Mouse (Mus musculus): ENCODE measurements around the gene Rapgef5. TPM values are rescaled to one million over a fixed set of nuclear protein-coding genes. Genes with fewer than 3 reads are reported as not detected.

The Rapgef5 gene
- polyA plus RNA-seq (2014; fragmentation: Nextera tagmentation; extraction: Ambion mirVana) = 25.7 and 32.2 TPM in 2 replicates

DNA sequence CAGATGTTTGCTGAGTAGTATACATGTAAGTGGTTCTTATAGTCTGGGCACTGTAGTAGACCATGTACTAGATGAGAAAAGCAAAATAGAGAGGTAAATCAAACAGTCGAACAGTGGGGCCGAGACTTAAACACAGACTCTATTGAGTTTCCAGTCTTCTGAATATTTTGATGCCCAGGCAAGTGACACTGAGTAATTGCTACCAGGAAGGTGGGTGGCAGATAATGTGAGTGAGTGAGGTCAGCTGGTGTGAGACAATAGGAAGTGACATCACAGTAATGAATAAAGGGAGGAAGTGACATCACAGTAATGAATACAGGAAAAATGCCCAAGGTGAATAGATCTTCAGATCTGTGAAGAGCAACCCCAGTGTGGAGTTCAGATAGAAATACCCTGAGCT, at the start of gene Rapgef5:
Gene Rapgef5, plus strand, starts transcription at position 301 of the 400 bp plus-strand sequence.
- H3K4me3 ChIP-seq (ENCODE audit: low read depth, low read length) = no peak within 1 kb of the TSS
- DNase-seq (ENCODE audit: low spot score) (no peak), ATAC-seq (no peak)
- H3K9me3 ChIP-seq (replicated peaks; ENCODE audit: control insufficient read depth, low read length) = no peaks in the 10 kb centered on the region
- H3K4me2 ChIP-seq (ENCODE audit: low read length) = no peak within 1 kb of the TSS
- 94% methylated on average over 2 of the region's 2 CpGs for WGBS
- no peak within 1 kb of the TSS for H3K27ac ChIP-seq (ENCODE audit: low read depth, low read length)
- no peak within 1 kb of the TSS for H3K9ac ChIP-seq (ENCODE audit: low read length)
- no peaks in the 10 kb centered on the region for H3K36me3 ChIP-seq (ENCODE audit: control insufficient read depth, insufficient read depth, low read length)
- H3K4me1 ChIP-seq (ENCODE audit: control insufficient read depth, insufficient read depth, low read length) = no peaks in the 10 kb centered on the region
- no peaks in the 10 kb centered on the region for H3K27me3 ChIP-seq (replicated peaks; ENCODE audit: control insufficient read depth, insufficient read depth, low read length)

DNA sequence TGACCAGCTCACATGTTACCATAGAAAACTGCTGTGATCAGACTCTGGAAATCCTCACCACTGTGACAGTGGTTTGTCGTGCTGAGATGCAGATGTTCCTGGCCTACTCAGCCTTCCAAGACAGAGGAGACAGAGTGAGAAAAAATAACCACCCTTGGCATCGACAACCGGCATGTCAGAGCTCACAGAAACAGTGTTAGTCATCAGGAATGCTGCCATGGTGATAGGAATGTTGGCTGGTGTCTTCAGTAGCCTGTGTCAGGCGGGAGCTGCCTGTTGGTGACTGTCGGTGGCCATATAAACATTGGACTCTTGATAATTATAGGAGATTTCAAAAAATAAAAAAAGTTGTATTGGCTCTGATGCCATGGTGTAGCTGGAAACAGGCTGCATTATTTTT, 48.0 kb upstream of the Rapgef5 start:
- peak; percentile 17 for DNase-seq (ENCODE audit: low spot score)
- H3K27ac ChIP-seq (ENCODE audit: low read depth, low read length) = no peak overlapping the region
- no peak overlapping the region for H3K4me2 ChIP-seq (ENCODE audit: low read length)
- ATAC-seq = no peak
- no peak overlapping the region for H3K9ac ChIP-seq (ENCODE audit: low read length)
- H3K4me1 ChIP-seq (ENCODE audit: control insufficient read depth, insufficient read depth, low read length) = no peaks in the 10 kb centered on the region
- no peaks in the 10 kb centered on the region for H3K9me3 ChIP-seq (replicated peaks; ENCODE audit: control insufficient read depth, low read length)
- WGBS = 77% methylated on average over 5 of the region's 5 CpGs
- no peaks in the 10 kb centered on the region for H3K36me3 ChIP-seq (ENCODE audit: control insufficient read depth, insufficient read depth, low read length)
- H3K27me3 ChIP-seq (replicated peaks; ENCODE audit: control insufficient read depth, insufficient read depth, low read length) = no peaks in the 10 kb centered on the region
- no peak overlapping the region for H3K4me3 ChIP-seq (ENCODE audit: low read depth, low read length)

DNA sequence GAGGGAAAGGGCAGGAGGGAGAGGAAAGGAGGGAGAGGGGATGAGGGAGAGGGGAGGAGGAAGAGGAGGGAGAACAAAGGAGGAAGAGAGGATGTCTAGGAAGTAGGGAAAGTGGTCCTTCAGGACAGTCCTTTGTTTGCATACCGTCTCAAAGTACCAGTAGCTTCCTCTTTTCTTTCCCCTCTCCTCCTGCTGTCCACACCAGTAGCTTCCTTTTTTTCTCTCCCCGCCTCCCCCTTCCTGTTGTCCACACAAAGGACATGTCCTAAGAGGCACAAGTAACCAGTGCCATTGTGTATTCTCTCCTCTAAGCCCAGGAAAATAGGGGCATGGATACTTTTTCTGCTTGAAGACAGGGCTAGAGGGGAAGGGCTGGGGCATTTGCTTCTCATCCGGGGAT, 37.3 kb upstream of the Rapgef5 start:
- DNase-seq (ENCODE audit: low spot score) (no peak), ATAC-seq (no peak)
- H3K4me2 ChIP-seq (ENCODE audit: low read length) = no peak overlapping the region
- H3K9ac ChIP-seq (ENCODE audit: low read length) = no peak overlapping the region
- H3K4me3 ChIP-seq (ENCODE audit: low read depth, low read length) = no peak overlapping the region
- H3K9me3 ChIP-seq (replicated peaks; ENCODE audit: control insufficient read depth, low read length) = no peaks in the 10 kb centered on the region
- no peaks in the 10 kb centered on the region for H3K36me3 ChIP-seq (ENCODE audit: control insufficient read depth, insufficient read depth, low read length)
- H3K27me3 ChIP-seq (replicated peaks; ENCODE audit: control insufficient read depth, insufficient read depth, low read length) = no peaks in the 10 kb centered on the region
- H3K4me1 ChIP-seq (ENCODE audit: control insufficient read depth, insufficient read depth, low read length) = peaks cover 5% of the 10 kb centered on the region
- WGBS = 49% methylated on average over 3 of the region's 3 CpGs
- H3K27ac ChIP-seq (ENCODE audit: low read depth, low read length) = no peak overlapping the region

DNA sequence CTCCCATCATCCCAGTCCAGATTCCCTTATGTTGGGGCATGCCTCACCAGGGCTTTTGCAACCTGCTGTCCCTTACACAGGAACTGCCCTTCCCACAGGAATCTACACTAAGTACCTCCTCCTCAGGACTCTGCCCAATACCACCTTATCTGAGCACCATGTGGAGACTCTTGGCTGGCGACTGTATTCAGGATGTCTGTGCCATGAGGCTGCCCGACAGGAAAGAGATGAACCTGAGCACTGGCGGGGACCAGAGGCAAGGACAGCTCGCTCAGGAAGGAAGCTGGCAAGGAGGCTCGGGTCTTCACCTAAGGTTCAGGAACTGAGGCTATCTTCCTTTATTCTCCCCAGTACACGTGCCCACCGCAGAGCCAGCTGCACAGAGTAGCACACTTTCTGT, 36.6 kb upstream of the Rapgef5 start:
- no peaks in the 10 kb centered on the region for H3K36me3 ChIP-seq (ENCODE audit: control insufficient read depth, insufficient read depth, low read length)
- no peak overlapping the region for H3K27ac ChIP-seq (ENCODE audit: low read depth, low read length)
- H3K9me3 ChIP-seq (replicated peaks; ENCODE audit: control insufficient read depth, low read length) = no peaks in the 10 kb centered on the region
- no peak overlapping the region for H3K9ac ChIP-seq (ENCODE audit: low read length)
- H3K4me1 ChIP-seq (ENCODE audit: control insufficient read depth, insufficient read depth, low read length) = peaks cover 5% of the 10 kb centered on the region
- DNase-seq (ENCODE audit: low spot score) (no peak), ATAC-seq (no peak)
- H3K27me3 ChIP-seq (replicated peaks; ENCODE audit: control insufficient read depth, insufficient read depth, low read length) = no peaks in the 10 kb centered on the region
- no peak overlapping the region for H3K4me3 ChIP-seq (ENCODE audit: low read depth, low read length)
- WGBS = 75% methylated on average over 7 of the region's 7 CpGs
- no peak overlapping the region for H3K4me2 ChIP-seq (ENCODE audit: low read length)

DNA sequence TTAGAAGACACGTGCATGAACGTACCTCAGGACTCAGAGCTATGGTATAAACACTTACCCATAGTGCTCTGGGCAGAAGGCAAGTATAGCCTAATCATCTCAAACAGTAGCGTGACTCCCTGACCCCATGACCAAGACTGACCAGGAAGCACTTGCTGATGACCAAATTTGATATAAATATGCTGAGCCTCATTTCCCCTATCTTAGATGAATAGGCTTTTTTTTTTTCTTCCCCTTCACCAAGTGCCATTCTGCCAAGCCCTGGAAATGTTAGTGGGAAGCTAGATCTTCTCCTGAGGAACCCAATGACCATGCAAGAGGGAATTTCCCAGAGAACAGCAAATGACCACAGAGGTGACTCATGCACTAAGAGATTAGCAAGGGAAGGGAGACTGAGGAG, 35.3 kb upstream of the Rapgef5 start:
- no peaks in the 10 kb centered on the region for H3K36me3 ChIP-seq (ENCODE audit: control insufficient read depth, insufficient read depth, low read length)
- 83% methylated on average over 3 of the region's 3 CpGs for WGBS
- no peak overlapping the region for H3K27ac ChIP-seq (ENCODE audit: low read depth, low read length)

DNA sequence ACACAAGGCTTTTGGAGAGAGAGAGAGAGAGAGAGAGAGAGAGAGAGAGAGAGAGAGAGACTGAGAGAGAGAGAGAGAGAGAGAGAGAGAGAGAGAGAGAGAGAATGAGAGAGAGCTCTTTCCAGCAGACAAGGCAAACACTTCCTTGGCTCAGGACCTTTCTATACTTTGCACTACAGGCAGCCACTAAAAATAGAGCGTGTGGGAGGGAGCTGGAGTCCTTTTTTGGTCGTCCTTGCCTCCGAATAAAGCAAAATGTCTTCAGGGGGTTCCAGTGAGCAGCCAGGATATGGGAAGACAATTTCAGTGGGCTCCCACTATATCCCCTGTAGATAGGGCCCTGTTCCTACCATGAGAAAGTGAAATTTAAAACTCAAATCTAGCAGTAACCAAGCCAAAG, 33.6 kb upstream of the Rapgef5 start:
- Histone ChIP-seq H3K9me3 (replicated peaks; ENCODE audit: control insufficient read depth, low read length) (no peaks in the 10 kb centered on the region), H3K4me3 (ENCODE audit: low read depth, low read length) (no peak overlapping the region), H3K36me3 (ENCODE audit: control insufficient read depth, insufficient read depth, low read length) (no peaks in the 10 kb centered on the region), H3K27ac (ENCODE audit: low read depth, low read length) (no peak overlapping the region), H3K4me2 (ENCODE audit: low read length) (no peak overlapping the region), H3K27me3 (replicated peaks; ENCODE audit: control insufficient read depth, insufficient read depth, low read length) (no peaks in the 10 kb centered on the region), H3K4me1 (ENCODE audit: control insufficient read depth, insufficient read depth, low read length) (peaks cover 3% of the 10 kb centered on the region; the same call in 1 of the 2 replicates), H3K9ac (ENCODE audit: low read length) (no peak overlapping the region)
- DNase-seq (ENCODE audit: low spot score) (no peak), ATAC-seq (no peak)
- 46% methylated on average over 3 of the region's 3 CpGs for WGBS

More for the DNA sequence above, 35.3 kb upstream of the Rapgef5 start:
- H3K4me2 ChIP-seq (ENCODE audit: low read length) = no peak overlapping the region
- no peak for ATAC-seq
- H3K4me1 ChIP-seq (ENCODE audit: control insufficient read depth, insufficient read depth, low read length) = peaks cover 5% of the 10 kb centered on the region
- H3K27me3 ChIP-seq (replicated peaks; ENCODE audit: control insufficient read depth, insufficient read depth, low read length) = no peaks in the 10 kb centered on the region
- H3K4me3 ChIP-seq (ENCODE audit: low read depth, low read length) = no peak overlapping the region
- no peak for DNase-seq (ENCODE audit: low spot score)
- no peak overlapping the region for H3K9ac ChIP-seq (ENCODE audit: low read length)
- no peaks in the 10 kb centered on the region for H3K9me3 ChIP-seq (replicated peaks; ENCODE audit: control insufficient read depth, low read length)

DNA sequence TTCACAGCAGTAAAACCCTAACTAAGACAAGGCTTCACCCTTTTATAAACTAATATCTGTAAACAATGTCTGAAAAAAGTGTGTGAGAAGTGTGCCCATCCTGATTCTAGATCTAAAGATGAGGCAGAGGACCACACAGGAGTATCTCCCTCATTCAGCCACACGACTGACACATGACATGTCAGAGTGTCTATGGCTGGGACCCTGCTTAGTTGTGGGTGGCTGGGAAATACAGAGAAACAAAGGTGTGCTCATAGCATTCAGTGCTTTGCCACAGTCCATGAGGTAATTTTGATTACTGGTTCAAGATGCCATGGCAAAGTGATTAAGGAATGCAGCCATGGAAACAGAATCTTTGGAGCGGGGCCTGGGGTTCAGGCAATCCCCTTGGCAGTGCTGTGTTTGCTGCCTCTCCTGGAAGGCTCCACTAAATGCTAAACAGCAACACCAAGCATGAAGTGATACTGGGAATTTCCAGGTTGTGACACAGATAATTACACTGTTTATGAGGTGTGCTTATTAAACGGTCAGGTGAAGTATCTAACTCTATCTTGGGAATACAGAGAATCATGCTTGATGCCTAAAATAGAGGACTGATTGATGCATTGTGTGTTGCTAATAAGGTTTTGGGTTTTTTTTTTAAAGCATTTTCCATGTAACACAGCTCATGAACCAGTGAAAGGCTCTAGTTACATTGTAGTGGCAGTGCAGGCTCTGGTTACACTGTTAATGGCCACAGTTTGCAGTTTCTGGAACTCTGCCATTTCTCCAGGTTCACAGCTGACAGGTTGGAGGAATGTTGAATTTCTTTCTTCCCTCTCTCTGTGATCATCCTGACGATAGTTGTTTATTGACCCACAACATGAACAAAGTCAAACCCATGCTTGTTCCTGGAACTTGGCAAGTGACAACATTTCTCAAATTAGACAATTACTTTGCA, 29.9 kb upstream of the Rapgef5 start:
- DNase-seq (ENCODE audit: low spot score) (peak; percentile 47), ATAC-seq (no peak)
- Histone ChIP-seq H3K27ac (ENCODE audit: low read depth, low read length) (no peak overlapping the region), H3K9me3 (replicated peaks; ENCODE audit: control insufficient read depth, low read length) (no peaks in the 10 kb centered on the region), H3K4me1 (ENCODE audit: control insufficient read depth, insufficient read depth, low read length) (0 out of 2 replicates have a peak, but pooled peaks cover 3% of the 10 kb centered on the region), H3K36me3 (ENCODE audit: control insufficient read depth, insufficient read depth, low read length) (no peaks in the 10 kb centered on the region), H3K9ac (ENCODE audit: low read length) (no peak overlapping the region), H3K4me2 (ENCODE audit: low read length) (no peak overlapping the region), H3K4me3 (ENCODE audit: low read depth, low read length) (no peak overlapping the region), H3K27me3 (replicated peaks; ENCODE audit: control insufficient read depth, insufficient read depth, low read length) (no peaks in the 10 kb centered on the region)
- WGBS = 49% methylated on average over 4 of the region's 4 CpGs

DNA sequence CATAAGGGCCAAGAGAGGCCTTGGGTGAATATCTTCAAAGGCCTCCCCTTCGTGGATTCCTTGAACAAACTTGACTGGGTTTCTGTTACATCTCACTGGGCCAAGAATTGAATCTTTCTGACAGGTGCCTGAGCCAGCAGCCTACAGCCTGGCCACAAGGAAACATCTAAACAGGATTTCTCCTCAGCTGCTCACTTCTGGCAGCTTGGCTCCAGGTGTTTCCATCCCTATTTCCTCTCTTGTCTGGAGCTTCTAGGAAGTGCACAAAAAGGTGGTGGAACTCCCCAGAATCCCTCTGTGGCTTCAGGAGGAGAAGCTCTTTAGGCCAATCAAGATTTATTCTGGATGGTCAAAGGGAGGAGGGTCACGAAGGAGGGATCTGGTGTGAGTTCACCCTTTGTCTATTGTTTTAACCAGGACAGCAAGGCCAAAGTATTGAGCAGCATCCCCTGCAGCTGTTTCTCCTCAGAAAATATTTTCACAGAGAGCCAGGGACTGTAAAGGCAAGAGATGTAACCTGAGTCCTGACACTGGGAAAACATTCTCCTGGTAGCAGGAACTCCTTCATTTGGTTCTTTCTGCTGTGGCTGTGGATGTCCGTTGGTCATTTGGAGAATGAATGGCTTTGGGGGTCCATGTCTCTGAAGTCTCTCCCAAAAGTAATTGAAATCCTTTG, 19.6 kb upstream of the Rapgef5 start:
- H3K9ac ChIP-seq (ENCODE audit: low read length) = no peak overlapping the region
- no peak overlapping the region for H3K4me2 ChIP-seq (ENCODE audit: low read length)
- no peaks in the 10 kb centered on the region for H3K4me1 ChIP-seq (ENCODE audit: control insufficient read depth, insufficient read depth, low read length)
- H3K9me3 ChIP-seq (replicated peaks; ENCODE audit: control insufficient read depth, low read length) = no peaks in the 10 kb centered on the region
- ATAC-seq (no peak), DNase-seq (ENCODE audit: low spot score) (no peak)
- H3K27ac ChIP-seq (ENCODE audit: low read depth, low read length) = no peak overlapping the region
- H3K36me3 ChIP-seq (ENCODE audit: control insufficient read depth, insufficient read depth, low read length) = no peaks in the 10 kb centered on the region
- no peak overlapping the region for H3K4me3 ChIP-seq (ENCODE audit: low read depth, low read length)
- H3K27me3 ChIP-seq (replicated peaks; ENCODE audit: control insufficient read depth, insufficient read depth, low read length) = no peaks in the 10 kb centered on the region
- 75% methylated on average over 3 of the region's 3 CpGs for WGBS

DNA sequence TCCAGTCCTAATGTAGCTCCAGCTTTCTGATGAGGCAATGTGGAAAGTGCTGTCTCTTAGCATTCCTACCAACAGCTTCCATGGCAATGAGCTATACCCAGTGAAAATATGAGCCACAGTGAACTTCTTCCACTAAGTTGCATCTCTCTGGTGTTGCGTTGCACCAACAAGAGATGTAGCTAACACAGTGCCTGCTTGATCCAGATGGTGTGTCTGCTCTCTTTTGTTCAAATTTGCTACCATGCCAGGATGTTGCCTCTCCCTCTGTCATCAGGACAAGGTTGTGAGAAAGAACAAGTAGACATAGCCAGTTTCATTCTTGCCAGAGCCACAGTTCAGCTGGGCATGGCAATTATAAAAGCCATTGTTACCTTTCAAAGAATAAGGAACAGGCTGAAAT, 18.9 kb upstream of the Rapgef5 start:
- WGBS = 79% methylated on average over 1 of the region's 1 CpGs
- DNase-seq (ENCODE audit: low spot score) (no peak), ATAC-seq (no peak)
- Histone ChIP-seq H3K9me3 (replicated peaks; ENCODE audit: control insufficient read depth, low read length) (no peaks in the 10 kb centered on the region), H3K27ac (ENCODE audit: low read depth, low read length) (no peak overlapping the region), H3K4me2 (ENCODE audit: low read length) (no peak overlapping the region), H3K36me3 (ENCODE audit: control insufficient read depth, insufficient read depth, low read length) (no peaks in the 10 kb centered on the region), H3K9ac (ENCODE audit: low read length) (no peak overlapping the region), H3K4me3 (ENCODE audit: low read depth, low read length) (no peak overlapping the region), H3K4me1 (ENCODE audit: control insufficient read depth, insufficient read depth, low read length) (no peaks in the 10 kb centered on the region), H3K27me3 (replicated peaks; ENCODE audit: control insufficient read depth, insufficient read depth, low read length) (no peaks in the 10 kb centered on the region)
